Mouse (Mus musculus): Measurements from ENCODE around the gene Ctsa.

DNA sequence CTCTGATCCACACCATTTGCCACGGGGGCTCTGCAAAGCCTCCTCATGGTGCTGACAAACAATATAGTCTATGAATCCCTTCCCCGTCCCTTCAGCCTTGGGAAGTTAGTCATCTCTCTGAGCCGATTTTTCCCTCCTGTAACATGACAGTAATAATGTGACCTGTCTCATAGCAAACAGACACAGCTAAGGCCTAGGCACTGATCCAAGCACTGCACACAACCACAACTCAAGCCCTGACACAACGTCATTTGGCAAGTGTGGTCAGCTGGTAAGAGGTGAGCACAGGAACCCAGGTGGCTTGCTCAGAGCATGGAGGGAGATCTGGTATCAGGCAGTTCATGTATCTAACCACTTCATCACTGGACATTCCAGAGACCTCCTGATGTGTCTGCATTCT, 36.8 kb upstream of the Ctsa start:
- no peak for TF ChIP-seq TAL1 (IDR thresholded peaks at IDR 0.05; ENCODE audit: low read length)
- TF ChIP-seq GATA1 (IDR thresholded peaks at IDR 0.05; ENCODE audit: low read length) = no peak

Measured in erythroblast, embryonic 14.5 days (primary cell).